Mouse (Mus musculus): Measurements from ENCODE around the gene Tmem8b.

- TF ChIP-seq CTCF (conservative IDR thresholded peaks at IDR 0.05; ENCODE audit: insufficient read depth, insufficient read length, low read depth, low read length) (no peak), POLR2A (IDR thresholded peaks at IDR 0.05; ENCODE audit: low read depth, low read length) (no peak)
Measured at GRCm38 (mm10) chr4:43722191-43722590, 53.4 kb downstream of the Tmem8b start.

Measured in kidney, adult 2 months (tissue).